Mouse (Mus musculus): ENCODE data around the gene Pex3. TPM values are rescaled to one million over a fixed set of nuclear protein-coding genes. Genes with fewer than 3 reads are reported as not detected.
A peak's percentile ranks its signal among the peaks of the same experiment; 100 is the strongest.

The Pex3 gene
- polyA plus RNA-seq, 1 experiment from 2014 or later, result 23.2 TPM

GRCm38 (mm10) chr10:13475121-13475520 is 77.8 kb downstream of the Pex3 start:
- Histone ChIP-seq H3K9ac (ENCODE audit: low read length) (no peak overlapping the region), H3K4me2 (ENCODE audit: low read depth, low read length) (peak overlapping the region; percentile 91), H3K4me3 (ENCODE audit: low read length) (no peak overlapping the region; the same call in 1 of the 2 replicates), H3K27me3 (ENCODE audit: control insufficient read depth, insufficient read depth, low read length) (0 out of 2 replicates have a peak, but pooled peaks cover 2% of the 10 kb centered on the region), H3K36me3 (ENCODE audit: control insufficient read depth, insufficient read depth) (no peaks in the 10 kb centered on the region), H3K27ac (ENCODE audit: low read length) (no peak overlapping the region), H3K9me3 (replicated peaks; ENCODE audit: control insufficient read depth, low read length) (no peaks in the 10 kb centered on the region), H3K4me1 (ENCODE audit: control insufficient read depth, insufficient read depth, low read length) (peaks cover 7% of the 10 kb centered on the region; the same call in 1 of the 2 replicates)
- ATAC-seq (replicated peaks; ENCODE audit: extremely low read depth, insufficient read depth, low FRiP score), result no peak
- 32% methylated on average over 7 of the region's 7 CpGs for WGBS

DNA sequence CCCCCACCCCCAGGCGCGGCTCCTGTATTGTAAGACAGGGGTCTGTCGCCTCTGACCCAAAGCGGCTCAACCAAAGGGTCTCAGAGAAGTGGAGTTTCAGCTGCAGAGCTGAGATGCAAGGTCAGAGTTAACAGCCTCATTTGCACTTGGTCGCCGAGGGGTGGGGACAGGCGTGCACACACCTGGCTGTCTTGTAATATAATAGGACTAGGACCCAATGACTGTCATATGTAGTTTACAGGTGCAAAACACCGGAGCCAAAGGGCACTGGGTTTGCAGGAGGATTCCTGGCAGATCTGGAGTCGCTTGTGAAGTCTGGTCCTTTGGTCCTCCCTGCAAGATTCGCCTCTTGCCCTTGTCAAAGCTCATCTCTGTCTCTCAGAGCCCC is 78.4 kb downstream of the Pex3 start:
- Histone ChIP-seq H3K4me3 (ENCODE audit: low read length) (peak overlapping the region; percentile 80), H3K9ac (ENCODE audit: low read length) (peak overlapping the region; percentile 87), H3K9me3 (replicated peaks; ENCODE audit: control insufficient read depth, low read length) (no peaks in the 10 kb centered on the region), H3K4me1 (ENCODE audit: control insufficient read depth, insufficient read depth, low read length) (peaks cover 7% of the 10 kb centered on the region; the same call in 1 of the 2 replicates), H3K36me3 (ENCODE audit: control insufficient read depth, insufficient read depth) (no peaks in the 10 kb centered on the region), H3K27ac (ENCODE audit: low read length) (no peak overlapping the region; the same call in 1 of the 2 replicates), H3K4me2 (ENCODE audit: low read depth, low read length) (peak overlapping the region; percentile 91), H3K27me3 (ENCODE audit: control insufficient read depth, insufficient read depth, low read length) (0 out of 2 replicates have a peak, but pooled peaks cover 2% of the 10 kb centered on the region)
- WGBS, result 6% methylated on average over 10 of the region's 10 CpGs
- ATAC-seq (replicated peaks; ENCODE audit: extremely low read depth, insufficient read depth, low FRiP score), result no peak

Other genes starting within 250 kb of the Pex3 start
- gene Phactr2, start 78.7 kb downstream of the Pex3 start, polyA plus RNA-seq (2015; fragmentation: Nextera tagmentation; extraction: Ambion mirVana), result 55.5 and 57.1 TPM in 2 replicates
- 91.7 and 94.5 TPM in 2 replicates for gene Fuca2, start 53.6 kb downstream of the Pex3 start, polyA plus RNA-seq (2015; fragmentation: Nextera tagmentation; extraction: Ambion mirVana)
- gene Adat2, start 248 bp downstream of the Pex3 start, polyA plus RNA-seq (2015; fragmentation: Nextera tagmentation; extraction: Ambion mirVana), result 2.4 TPM in 2 replicates

Measured in heart, embryonic 16.5 days (tissue).